Mouse (Mus musculus): ENCODE results near the gene Thsd7b. TPM values are rescaled to one million over a fixed set of nuclear protein-coding genes. Genes with fewer than 3 reads are reported as not detected.

Thsd7b gene
- polyA plus RNA-seq, 1 experiment from 2014 or later, result 14.1 TPM

DNA sequence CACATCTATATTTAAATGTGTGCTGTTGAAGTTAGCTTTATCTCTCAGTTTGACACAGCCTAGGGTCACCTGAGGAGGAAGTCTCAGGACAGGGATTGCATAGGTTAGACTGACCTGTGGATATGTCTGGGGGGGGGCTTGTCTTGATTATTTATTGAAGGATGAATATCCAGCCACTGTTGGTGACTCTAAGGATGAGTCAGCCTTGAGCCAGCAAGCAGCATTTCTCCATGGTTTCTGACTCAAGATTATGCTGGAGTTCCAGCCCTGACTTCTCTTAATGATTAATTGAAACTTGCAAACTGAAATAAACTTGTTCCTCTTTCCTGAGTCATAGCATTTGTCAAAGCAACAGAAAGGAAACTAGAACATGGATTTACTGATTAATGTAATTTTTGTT lies 113.4 kb downstream of the Thsd7b start:
- no peak overlapping the region for H3K4me3 ChIP-seq
- no peak overlapping the region for H3K9ac ChIP-seq
- no peaks in the 10 kb centered on the region for H3K4me1 ChIP-seq
- no peak overlapping the region for H3K27ac ChIP-seq
- H3K27me3 ChIP-seq, result no peaks in the 10 kb centered on the region
- H3K36me3 ChIP-seq, result no peaks in the 10 kb centered on the region
- H3K9me3 ChIP-seq, result no peaks in the 10 kb centered on the region
- no peak overlapping the region for H3K4me2 ChIP-seq (replicated peaks)
- ATAC-seq (ENCODE audit: insufficient number of reproducible peaks, insufficient read depth, low FRiP score, low TSS enrichment), result no peak

- Histone ChIP-seq H3K4me3 (no peak overlapping the region), H3K27me3 (no peaks in the 10 kb centered on the region), H3K27ac (no peak overlapping the region), H3K9ac (no peak overlapping the region), H3K4me1 (no peaks in the 10 kb centered on the region), H3K4me2 (replicated peaks) (no peak overlapping the region), H3K9me3 (no peaks in the 10 kb centered on the region), H3K36me3 (no peaks in the 10 kb centered on the region)
- WGBS, result 89% methylated on average over 1 of the region's 1 CpGs
- ATAC-seq (ENCODE audit: insufficient number of reproducible peaks, insufficient read depth, low FRiP score, low TSS enrichment), result no peak
Measured at GRCm38 (mm10) chr1:129411584-129411983, 138.5 kb downstream of the Thsd7b start.

- no peak for ATAC-seq (ENCODE audit: insufficient number of reproducible peaks, insufficient read depth, low FRiP score, low TSS enrichment)
- H3K9ac ChIP-seq, result no peak overlapping the region
- no peaks in the 10 kb centered on the region for H3K27me3 ChIP-seq
- no peak overlapping the region for H3K27ac ChIP-seq
- H3K4me1 ChIP-seq, result no peaks in the 10 kb centered on the region
- H3K36me3 ChIP-seq, result no peaks in the 10 kb centered on the region
- H3K4me2 ChIP-seq (replicated peaks), result no peak overlapping the region
- no peak overlapping the region for H3K4me3 ChIP-seq
- no peaks in the 10 kb centered on the region for H3K9me3 ChIP-seq
Measured at GRCm38 (mm10) chr1:129421581-129421980, 148.5 kb downstream of the Thsd7b start.

DNA sequence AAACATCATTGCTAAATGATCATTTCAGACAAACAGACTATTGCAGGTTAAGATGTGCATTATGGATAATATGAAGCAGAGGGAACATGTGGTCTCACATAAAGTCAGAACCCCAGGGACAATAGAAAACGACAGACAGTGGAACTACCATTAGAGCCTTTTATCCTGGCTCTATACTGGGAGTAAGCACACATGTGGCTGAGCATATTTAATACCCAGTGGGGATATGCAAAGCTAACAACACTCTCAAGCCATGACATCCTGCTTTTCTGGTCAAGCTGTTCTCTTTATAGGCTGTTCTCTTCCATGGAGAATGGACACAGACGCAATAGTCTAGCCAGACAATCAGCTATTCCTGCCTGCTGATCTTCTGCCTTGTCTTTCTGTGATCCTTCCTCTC lies 191.3 kb downstream of the Thsd7b start:
- H3K4me1 ChIP-seq, result no peaks in the 10 kb centered on the region
- no peak for ATAC-seq (ENCODE audit: insufficient number of reproducible peaks, insufficient read depth, low FRiP score, low TSS enrichment)
- H3K4me2 ChIP-seq (replicated peaks), result no peak overlapping the region
- H3K36me3 ChIP-seq, result no peaks in the 10 kb centered on the region
- 62% methylated on average over 2 of the region's 2 CpGs for WGBS
- no peaks in the 10 kb centered on the region for H3K27me3 ChIP-seq
- no peaks in the 10 kb centered on the region for H3K9me3 ChIP-seq
- no peak overlapping the region for H3K27ac ChIP-seq
- no peak overlapping the region for H3K9ac ChIP-seq
- H3K4me3 ChIP-seq, result no peak overlapping the region

- peak; percentile 80; the same call in 1 of the 2 replicates for ATAC-seq (ENCODE audit: insufficient number of reproducible peaks, insufficient read depth, low FRiP score, low TSS enrichment)
- WGBS, result 69% methylated on average over 7 of the region's 7 CpGs
Measured at GRCm38 (mm10) chr1:129473504-129473903, 200.4 kb downstream of the Thsd7b start.

GRCm38 (mm10) chr1:129484266-129485031 lies 211.3 kb downstream of the Thsd7b start:
- WGBS, result 75% methylated on average over 5 of the region's 5 CpGs
- no peaks in the 10 kb centered on the region for H3K4me1 ChIP-seq
- no peaks in the 10 kb centered on the region for H3K36me3 ChIP-seq
- no peaks in the 10 kb centered on the region for H3K27me3 ChIP-seq
- no peak for ATAC-seq (ENCODE audit: insufficient number of reproducible peaks, insufficient read depth, low FRiP score, low TSS enrichment)
- H3K4me2 ChIP-seq (replicated peaks), result no peak overlapping the region
- no peak overlapping the region for H3K9ac ChIP-seq
- no peaks in the 10 kb centered on the region for H3K9me3 ChIP-seq
- no peak overlapping the region for H3K4me3 ChIP-seq
- H3K27ac ChIP-seq, result no peak overlapping the region

More at GRCm38 (mm10) chr1:129473504-129473903, 200.4 kb downstream of the Thsd7b start:
- H3K36me3 ChIP-seq, result no peaks in the 10 kb centered on the region
- H3K27ac ChIP-seq, result no peak overlapping the region
- no peaks in the 10 kb centered on the region for H3K4me1 ChIP-seq
- H3K9me3 ChIP-seq, result no peaks in the 10 kb centered on the region
- H3K4me3 ChIP-seq, result no peak overlapping the region
- H3K9ac ChIP-seq, result no peak overlapping the region
- no peaks in the 10 kb centered on the region for H3K27me3 ChIP-seq
- no peak overlapping the region for H3K4me2 ChIP-seq (replicated peaks)

- Histone ChIP-seq H3K27me3 (no peaks in the 10 kb centered on the region), H3K36me3 (no peaks in the 10 kb centered on the region), H3K4me2 (replicated peaks) (no peak overlapping the region), H3K27ac (no peak overlapping the region), H3K9ac (no peak overlapping the region), H3K4me3 (no peak overlapping the region), H3K9me3 (no peaks in the 10 kb centered on the region), H3K4me1 (no peaks in the 10 kb centered on the region)
- ATAC-seq (ENCODE audit: insufficient number of reproducible peaks, insufficient read depth, low FRiP score, low TSS enrichment), result no peak
- WGBS, result 86% methylated on average over 3 of the region's 3 CpGs
Measured at GRCm38 (mm10) chr1:129491136-129491535, 218.0 kb downstream of the Thsd7b start.

DNA sequence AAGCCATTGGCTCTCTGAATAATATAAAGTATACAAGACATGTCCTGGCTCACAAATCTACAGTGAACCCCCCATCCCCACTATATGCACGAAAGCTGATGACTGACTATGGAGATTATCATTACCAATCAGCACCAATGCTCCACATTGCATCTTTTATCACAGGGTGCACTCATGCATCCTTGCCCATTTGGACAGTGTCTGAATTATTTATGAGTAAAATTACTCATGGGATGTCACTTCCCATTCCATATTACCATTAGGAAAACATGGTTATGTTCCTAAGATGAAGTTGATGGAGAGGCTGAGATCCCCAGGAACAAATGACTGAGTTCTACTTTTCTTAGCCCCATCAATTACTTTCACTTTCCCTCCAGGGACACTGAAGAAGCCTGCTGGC lies 220.8 kb downstream of the Thsd7b start:
- Histone ChIP-seq H3K36me3 (no peaks in the 10 kb centered on the region), H3K27me3 (no peaks in the 10 kb centered on the region), H3K4me1 (no peaks in the 10 kb centered on the region), H3K27ac (no peak overlapping the region), H3K9me3 (no peaks in the 10 kb centered on the region), H3K4me3 (no peak overlapping the region), H3K9ac (no peak overlapping the region), H3K4me2 (replicated peaks) (no peak overlapping the region)
- ATAC-seq (ENCODE audit: insufficient number of reproducible peaks, insufficient read depth, low FRiP score, low TSS enrichment), result no peak
- WGBS, result 80% methylated on average over 1 of the region's 1 CpGs

- no peaks in the 10 kb centered on the region for H3K4me1 ChIP-seq
- no peak overlapping the region for H3K4me2 ChIP-seq (replicated peaks)
- WGBS, result 81% methylated on average over 3 of the region's 3 CpGs
- H3K36me3 ChIP-seq, result no peaks in the 10 kb centered on the region
- H3K9ac ChIP-seq, result no peak overlapping the region
- no peak for ATAC-seq (ENCODE audit: insufficient number of reproducible peaks, insufficient read depth, low FRiP score, low TSS enrichment)
- H3K4me3 ChIP-seq, result no peak overlapping the region
- no peaks in the 10 kb centered on the region for H3K9me3 ChIP-seq
- no peak overlapping the region for H3K27ac ChIP-seq
- no peaks in the 10 kb centered on the region for H3K27me3 ChIP-seq
Measured at GRCm38 (mm10) chr1:129501707-129502106, 228.6 kb downstream of the Thsd7b start.

- no peak overlapping the region for H3K4me2 ChIP-seq (replicated peaks)
- no peak overlapping the region for H3K9ac ChIP-seq
- H3K36me3 ChIP-seq, result no peaks in the 10 kb centered on the region
- H3K4me3 ChIP-seq, result no peak overlapping the region
- H3K4me1 ChIP-seq, result no peaks in the 10 kb centered on the region
- 83% methylated on average over 1 of the region's 1 CpGs for WGBS
- H3K9me3 ChIP-seq, result no peaks in the 10 kb centered on the region
- H3K27me3 ChIP-seq, result no peaks in the 10 kb centered on the region
- no peak overlapping the region for H3K27ac ChIP-seq
- ATAC-seq (ENCODE audit: insufficient number of reproducible peaks, insufficient read depth, low FRiP score, low TSS enrichment), result no peak
Measured at GRCm38 (mm10) chr1:129516379-129516778, 243.3 kb downstream of the Thsd7b start.

- H3K9me3 ChIP-seq, result no peaks in the 10 kb centered on the region
- H3K36me3 ChIP-seq, result no peaks in the 10 kb centered on the region
- no peak for ATAC-seq (ENCODE audit: insufficient number of reproducible peaks, insufficient read depth, low FRiP score, low TSS enrichment)
Measured at GRCm38 (mm10) chr1:129519751-129520150, 246.6 kb downstream of the Thsd7b start.

DNA sequence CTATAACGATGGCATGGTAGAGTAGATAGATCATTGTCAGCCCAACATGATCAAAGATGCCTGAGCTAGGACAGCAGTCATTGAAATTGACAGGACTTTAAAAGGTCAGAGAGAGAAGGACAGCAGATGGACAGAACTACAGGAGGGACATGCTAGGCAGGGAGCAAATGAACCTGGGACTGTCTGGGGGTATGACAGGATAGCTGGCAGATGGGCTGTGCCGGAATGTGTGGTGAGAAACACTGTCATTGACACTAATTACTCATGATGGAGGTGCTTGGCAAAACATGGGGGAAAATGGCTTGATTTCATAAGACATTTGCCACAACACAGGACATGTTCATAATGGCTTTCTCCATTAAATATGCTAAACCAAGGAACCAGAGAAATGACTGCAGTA lies 253.9 kb downstream of the Thsd7b start:
- no peak for ATAC-seq (ENCODE audit: insufficient number of reproducible peaks, insufficient read depth, low FRiP score, low TSS enrichment)
- Histone ChIP-seq H3K9ac (no peak overlapping the region), H3K27me3 (no peaks in the 10 kb centered on the region), H3K36me3 (no peaks in the 10 kb centered on the region), H3K4me3 (no peak overlapping the region), H3K9me3 (no peaks in the 10 kb centered on the region), H3K27ac (no peak overlapping the region), H3K4me2 (replicated peaks) (no peak overlapping the region), H3K4me1 (no peaks in the 10 kb centered on the region)
- WGBS, result 76% methylated on average over 2 of the region's 2 CpGs

More at GRCm38 (mm10) chr1:129519751-129520150, 246.6 kb downstream of the Thsd7b start:
- no peak overlapping the region for H3K4me2 ChIP-seq (replicated peaks)
- H3K27me3 ChIP-seq, result no peaks in the 10 kb centered on the region
- H3K4me3 ChIP-seq, result no peak overlapping the region
- whole genome bisulfite sequencing, result 56% methylated on average over 5 of the region's 5 CpGs
- no peaks in the 10 kb centered on the region for H3K4me1 ChIP-seq
- H3K9ac ChIP-seq, result no peak overlapping the region
- no peak overlapping the region for H3K27ac ChIP-seq
